Mouse (Mus musculus): ENCODE data around the gene Appl2.

GRCm38 (mm10) chr10:83592616-83593015 lies 55.9 kb downstream of the Appl2 start:
- TF ChIP-seq GATA1 (IDR thresholded peaks at IDR 0.05; ENCODE audit: low read length) (no peak), TAL1 (IDR thresholded peaks at IDR 0.05; ENCODE audit: low read length) (no peak)
